Comparison of ENCODE assay signal across 8 mouse cellular contexts in the genomic region with DNA sequence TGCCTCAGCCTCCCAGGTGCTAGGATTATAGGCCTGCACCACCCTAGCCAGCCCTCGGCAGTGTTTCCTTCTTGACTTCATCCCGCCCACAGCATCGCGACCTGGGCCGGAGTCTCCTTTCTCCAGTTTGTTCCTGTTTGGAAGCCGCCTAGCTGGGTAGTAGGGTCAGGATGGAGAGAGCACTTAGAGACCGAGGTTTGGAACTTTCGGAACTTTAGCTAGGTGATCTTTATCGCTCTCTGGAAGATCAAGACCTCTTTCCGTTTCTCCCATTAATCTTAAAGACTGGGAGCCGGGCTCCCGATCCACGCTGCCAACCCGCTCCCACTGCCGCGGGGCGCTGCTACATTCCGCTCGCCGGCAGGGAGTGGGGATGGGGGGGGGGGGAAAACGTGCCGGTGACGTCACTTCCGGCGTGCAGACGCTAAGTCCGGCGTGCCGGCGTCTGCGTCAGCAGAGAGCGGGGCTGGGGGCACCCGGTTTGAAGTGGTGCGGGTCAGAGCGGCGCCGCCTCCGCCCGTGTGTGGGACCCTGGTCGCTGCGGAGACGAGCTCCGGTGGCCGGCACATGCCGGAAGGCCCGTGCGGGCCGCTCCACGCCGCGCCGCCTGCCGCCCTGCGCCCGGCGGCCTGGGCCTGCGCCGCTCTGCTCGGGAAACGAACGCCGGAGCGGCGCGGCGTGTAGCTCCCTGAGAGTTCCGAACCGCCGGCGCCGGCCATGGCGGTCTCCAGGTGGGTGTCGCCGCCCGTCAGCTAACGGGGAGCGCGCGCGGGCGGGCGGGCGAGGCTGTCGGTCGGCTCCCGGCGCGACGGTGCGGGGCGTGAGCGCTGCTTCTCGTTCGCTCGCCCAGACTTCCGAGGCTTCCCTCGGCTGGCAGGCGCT. TPM values are rescaled to one million over a fixed set of nuclear protein-coding genes. Genes with fewer than 3 reads are reported as not detected.
DNase-seq lines count a peak whose midpoint lies in the region; ATAC-seq lines count a peak whose summit lies in the region.

Btaf1 (plus strand) TSS at position 409 of the 882 bp plus-strand sequence.

- H3K9me3 ChIP-seq in embryonic facial prominence, embryonic 13.5 days: no peaks in the 10 kb centered on the region
- no peaks in the 10 kb centered on the region for H3K9me3 ChIP-seq in limb, embryonic 15.5 days

- peak within 1 kb of the TSS; percentile 89 for H3K4me3 ChIP-seq in embryonic facial prominence, embryonic 13.5 days
- H3K4me3 ChIP-seq in limb, embryonic 15.5 days: peak within 1 kb of the TSS; percentile 96

- H3K27me3 ChIP-seq in embryonic facial prominence, embryonic 13.5 days: no peaks in the 10 kb centered on the region
- no peaks in the 10 kb centered on the region for H3K27me3 ChIP-seq in limb, embryonic 15.5 days

- peaks cover 22% of the 10 kb centered on the region for H3K4me1 ChIP-seq in embryonic facial prominence, embryonic 13.5 days
- peaks cover 10% of the 10 kb centered on the region for H3K4me1 ChIP-seq in limb, embryonic 15.5 days

- H3K36me3 ChIP-seq in embryonic facial prominence, embryonic 13.5 days: no peaks in the 10 kb centered on the region
- no peaks in the 10 kb centered on the region for H3K36me3 ChIP-seq in limb, embryonic 15.5 days

- peak within 1 kb of the TSS; percentile 96 for H3K27ac ChIP-seq in embryonic facial prominence, embryonic 13.5 days
- H3K27ac ChIP-seq in limb, embryonic 15.5 days: peak within 1 kb of the TSS; percentile 97

- DNase-seq in 3T3-L1 (ENCODE audit: low read depth, low spot score): peak; percentile 85
- peak; percentile 87 to 91 for DNase-seq in adrenal gland, postnatal 36 days
- peak; percentile 81 to 93 for DNase-seq in heart, adult 18-20 months
- DNase-seq in kidney, adult 8-10 months: peak; percentile 69 to 75
- peak; percentile 76 to 90 for DNase-seq in spleen, postnatal 4 days (ENCODE audit: low spot score in 2 of 2)

- H3K9ac ChIP-seq in embryonic facial prominence, embryonic 13.5 days: peak within 1 kb of the TSS; percentile 93
- peak within 1 kb of the TSS; percentile 89 for H3K9ac ChIP-seq in limb, embryonic 15.5 days

- peak within 1 kb of the TSS; percentile 81 for H3K4me2 ChIP-seq in embryonic facial prominence, embryonic 13.5 days
- peak within 1 kb of the TSS; percentile 84 for H3K4me2 ChIP-seq in limb, embryonic 15.5 days

- peak; percentile 96 for ATAC-seq in embryonic facial prominence, embryonic 13.5 days (ENCODE audit: insufficient number of reproducible peaks, insufficient read depth, low FRiP score, low TSS enrichment, low read depth)
- peak; percentile 96 for ATAC-seq in limb, embryonic 15.5 days (ENCODE audit: insufficient number of reproducible peaks, low FRiP score, low TSS enrichment, low read depth)
- peak; percentile 40 for ATAC-seq in monocyte, adult 5-6 weeks (replicated peaks; ENCODE audit: insufficient number of reproducible peaks, low FRiP score, low TSS enrichment, poor library complexity, severe bottlenecking)

- under 1% methylated on average over 98 of the region's 98 CpGs for WGBS in embryonic facial prominence, embryonic 13.5 days
- WGBS in limb, embryonic 15.5 days: under 1% methylated on average over 96 of the region's 98 CpGs

RNA-seq across cellular contexts. Expression of gene Btaf1, which starts in this region (rescaled TPM):
- 10 to 100 TPM; 24.5 to 30.1 TPM for total RNA-seq in adrenal gland, postnatal 36 days (2021)
- polyA plus RNA-seq in embryonic facial prominence, embryonic 13.5 days (2015; fragmentation: Nextera tagmentation; extraction: Ambion mirVana): 10.6 and 11.9 TPM in 2 replicates
- 10 to 100 TPM; 12.7 to 14.2 TPM for total RNA-seq in heart, adult 18-20 months (2021)
- polyA plus RNA-seq in limb, embryonic 15.5 days (2015; fragmentation: Nextera tagmentation; extraction: Ambion mirVana): 7.4 and 10.1 TPM in 2 replicates
- 69.8 to 97.4 TPM (median 81.6 TPM) in 3 replicates for total RNA-seq in monocyte, adult 5-6 weeks (2017)

Comparison
In these comparisons a context has a peak if more than half of its experiments do, and no peak if none do; other contexts are left out.
1. Peak in every context shown above with its lines: DNase-seq, ATAC-seq, H3K4me3 ChIP-seq and H3K27ac ChIP-seq.
2. ATAC-seq: peak in every context shown above with its lines; median percentile 96 in embryonic facial prominence, embryonic 13.5 days; 96 in limb, embryonic 15.5 days; 40 in monocyte, adult 5-6 weeks.